Mouse (Mus musculus): ENCODE data around the gene Mfsd2a. TPM values are rescaled to one million over a fixed set of nuclear protein-coding genes. Genes with fewer than 3 reads are reported as not detected.
"Not testable (repeated sequence)": the region's sequence is repeated elsewhere in the genome, so short reads cannot be mapped to it uniquely, and the experiment has no call there.

Mfsd2a gene
- polyA plus RNA-seq, 1 experiment, result 0.93 TPM

- TF ChIP-seq EP300 (IDR thresholded peaks at IDR 0.05; ENCODE audit: insufficient read depth, low read depth, low read length) (no peak), CTCF (IDR thresholded peaks at IDR 0.05; ENCODE audit: low read depth, low read length) (no peak), POLR2A (IDR thresholded peaks at IDR 0.05; ENCODE audit: insufficient read depth, low read length) (no peak)
- H3K9ac ChIP-seq (ENCODE audit: low read depth, poor library complexity, severe bottlenecking), result no peak overlapping the region
Observed at GRCm38 (mm10) chr4:122991177-122991576, 30.2 kb upstream of the Mfsd2a start.

DNA sequence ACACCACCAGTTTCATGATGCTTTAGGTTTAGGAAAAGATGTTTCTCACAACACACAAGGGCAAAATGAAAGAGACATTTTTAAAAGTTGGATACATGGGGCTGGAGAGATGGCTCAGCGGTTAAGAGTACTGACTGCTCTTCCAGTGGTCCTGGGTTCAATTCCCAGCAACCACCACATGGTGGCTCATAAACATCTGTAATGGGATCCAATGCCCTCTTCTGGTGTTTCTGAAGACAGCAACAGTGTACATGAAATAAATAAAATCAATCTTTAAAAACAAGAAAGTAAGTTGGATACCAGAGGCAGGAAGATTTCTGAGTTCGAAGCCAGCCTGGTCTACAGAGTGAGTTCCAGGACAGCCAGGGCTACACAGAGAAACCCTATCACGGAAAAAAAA is 27.0 kb upstream of the Mfsd2a start:
- not testable (repeated sequence) for H3K27me3 ChIP-seq (ENCODE audit: control insufficient read depth, insufficient read depth, low read length, poor library complexity, severe bottlenecking); H3K9me3 ChIP-seq (replicated peaks; ENCODE audit: control insufficient read depth, insufficient read depth, low read length, poor library complexity, severe bottlenecking); H3K9ac ChIP-seq (ENCODE audit: low read depth, poor library complexity, severe bottlenecking); H3K4me3 ChIP-seq (ENCODE audit: low read depth, low read length); H3K4me1 ChIP-seq (ENCODE audit: control insufficient read depth, insufficient read depth, low read length); H3K36me3 ChIP-seq (ENCODE audit: control insufficient read depth, insufficient read depth, low read length, poor library complexity, severe bottlenecking); H3K27ac ChIP-seq (ENCODE audit: insufficient read depth, low read length)
- peak; percentile 31 for TF ChIP-seq CTCF (IDR thresholded peaks at IDR 0.05; ENCODE audit: low read depth, low read length)

More at GRCm38 (mm10) chr4:122991177-122991576, 30.2 kb upstream of the Mfsd2a start:
- Histone ChIP-seq H3K4me1 (ENCODE audit: control insufficient read depth, insufficient read depth, low read length) (no peaks in the 10 kb centered on the region), H3K27me3 (ENCODE audit: control insufficient read depth, insufficient read depth, low read length, poor library complexity, severe bottlenecking) (no peaks in the 10 kb centered on the region), H3K4me3 (ENCODE audit: low read depth, low read length) (no peak overlapping the region), H3K9me3 (replicated peaks; ENCODE audit: control insufficient read depth, insufficient read depth, low read length, poor library complexity, severe bottlenecking) (no peaks in the 10 kb centered on the region), H3K36me3 (ENCODE audit: control insufficient read depth, insufficient read depth, low read length, poor library complexity, severe bottlenecking) (no peaks in the 10 kb centered on the region), H3K27ac (ENCODE audit: insufficient read depth, low read length) (no peak overlapping the region)

DNA sequence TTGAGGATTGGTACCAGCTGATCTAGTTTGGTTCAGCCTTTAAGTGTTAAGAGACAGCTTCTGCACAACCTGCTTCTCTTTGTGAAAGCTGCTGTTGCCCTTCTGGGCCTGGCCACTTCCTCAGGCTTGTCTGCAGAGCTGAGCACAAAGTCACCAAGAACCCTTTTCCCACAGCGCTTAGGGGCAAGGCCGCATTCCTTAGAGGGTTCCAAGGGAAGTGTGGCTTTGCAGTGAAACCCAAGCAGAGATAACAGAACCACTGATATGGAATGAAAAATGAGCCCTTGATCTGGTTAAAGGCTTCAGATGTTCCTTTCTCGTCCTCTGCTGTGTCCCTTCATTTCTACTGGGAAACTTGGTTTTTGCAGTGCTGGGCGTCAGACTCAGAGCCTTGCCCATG is 26.4 kb upstream of the Mfsd2a start:
- no peaks in the 10 kb centered on the region for H3K9me3 ChIP-seq (replicated peaks; ENCODE audit: control insufficient read depth, insufficient read depth, low read length, poor library complexity, severe bottlenecking)
- no peaks in the 10 kb centered on the region for H3K36me3 ChIP-seq (ENCODE audit: control insufficient read depth, insufficient read depth, low read length, poor library complexity, severe bottlenecking)
- no peaks in the 10 kb centered on the region for H3K27me3 ChIP-seq (ENCODE audit: control insufficient read depth, insufficient read depth, low read length, poor library complexity, severe bottlenecking)
- TF ChIP-seq POLR2A (IDR thresholded peaks at IDR 0.05; ENCODE audit: insufficient read depth, low read length), result no peak
- TF ChIP-seq CTCF (IDR thresholded peaks at IDR 0.05; ENCODE audit: low read depth, low read length), result no peak
- no peak for TF ChIP-seq EP300 (IDR thresholded peaks at IDR 0.05; ENCODE audit: insufficient read depth, low read depth, low read length)
- H3K4me1 ChIP-seq (ENCODE audit: control insufficient read depth, insufficient read depth, low read length), result no peaks in the 10 kb centered on the region
- no peak overlapping the region for H3K27ac ChIP-seq (ENCODE audit: insufficient read depth, low read length)
- no peak overlapping the region for H3K9ac ChIP-seq (ENCODE audit: low read depth, poor library complexity, severe bottlenecking)
- H3K4me3 ChIP-seq (ENCODE audit: low read depth, low read length), result no peak overlapping the region

DNA sequence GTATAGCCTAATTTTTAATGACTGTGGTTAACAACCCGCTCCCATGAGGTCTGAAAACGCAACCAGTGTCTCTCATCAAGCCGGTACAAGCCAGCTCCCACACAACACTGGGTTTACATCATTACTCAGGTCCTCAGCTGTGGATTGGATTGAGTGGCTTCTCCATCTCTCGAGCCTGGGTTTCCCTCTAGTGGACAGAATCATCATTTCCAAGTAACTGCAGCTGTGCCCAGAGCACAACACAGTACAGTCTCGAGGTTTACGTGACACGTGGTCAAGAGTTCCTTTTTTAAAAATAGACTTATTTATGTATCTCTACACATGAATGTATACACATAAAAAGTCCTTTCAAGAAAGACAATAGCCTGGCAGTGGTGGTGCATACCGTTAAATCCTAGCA is 24.1 kb upstream of the Mfsd2a start:
- no peaks in the 10 kb centered on the region for H3K36me3 ChIP-seq (ENCODE audit: control insufficient read depth, insufficient read depth, low read length, poor library complexity, severe bottlenecking)
- H3K27me3 ChIP-seq (ENCODE audit: control insufficient read depth, insufficient read depth, low read length, poor library complexity, severe bottlenecking), result no peaks in the 10 kb centered on the region
- H3K27ac ChIP-seq (ENCODE audit: insufficient read depth, low read length), result no peak overlapping the region
- H3K4me1 ChIP-seq (ENCODE audit: control insufficient read depth, insufficient read depth, low read length), result peaks cover 6% of the 10 kb centered on the region
- H3K9me3 ChIP-seq (replicated peaks; ENCODE audit: control insufficient read depth, insufficient read depth, low read length, poor library complexity, severe bottlenecking), result no peaks in the 10 kb centered on the region
- no peak overlapping the region for H3K9ac ChIP-seq (ENCODE audit: low read depth, poor library complexity, severe bottlenecking)
- no peak for TF ChIP-seq POLR2A (IDR thresholded peaks at IDR 0.05; ENCODE audit: insufficient read depth, low read length)
- peak; percentile 56 for TF ChIP-seq CTCF (IDR thresholded peaks at IDR 0.05; ENCODE audit: low read depth, low read length)
- no peak overlapping the region for H3K4me3 ChIP-seq (ENCODE audit: low read depth, low read length)

DNA sequence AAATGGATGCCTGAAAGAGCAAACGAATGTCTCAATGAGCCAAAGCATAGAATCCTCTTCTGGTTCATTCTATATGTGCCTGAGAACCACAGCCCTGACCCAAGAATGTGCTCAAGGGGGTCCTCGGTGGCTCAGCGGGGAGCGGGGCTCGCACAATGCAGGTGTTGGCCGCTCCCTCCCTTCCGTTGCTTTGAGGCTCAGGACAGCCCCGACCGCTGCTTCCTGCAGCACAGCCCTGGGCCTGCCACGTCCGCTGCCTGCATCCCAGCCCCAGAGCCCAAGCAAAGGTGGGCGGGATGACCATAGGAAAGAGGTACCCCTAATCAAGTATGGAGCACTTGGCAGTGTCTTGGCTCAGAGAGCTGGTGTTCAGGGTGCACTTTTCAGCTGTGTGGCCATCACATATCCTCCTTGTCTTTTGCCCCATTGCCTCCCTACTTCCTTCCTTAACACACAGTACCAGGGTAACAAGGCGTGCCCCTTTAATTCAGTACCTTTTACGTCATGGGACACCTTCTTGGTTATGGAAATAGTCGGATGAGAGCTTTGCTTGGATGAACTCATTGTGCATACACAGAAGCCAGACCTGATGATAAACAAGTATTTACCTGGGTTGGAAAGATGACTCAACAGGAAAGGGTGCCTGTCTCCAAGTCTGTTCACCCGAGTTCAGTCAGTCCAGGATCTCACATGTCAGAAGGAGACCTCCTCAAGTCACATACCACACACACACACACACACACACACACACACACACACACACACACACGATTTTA is 22.7 kb upstream of the Mfsd2a start:
- no peaks in the 10 kb centered on the region for H3K9me3 ChIP-seq (replicated peaks; ENCODE audit: control insufficient read depth, insufficient read depth, low read length, poor library complexity, severe bottlenecking)
- H3K27me3 ChIP-seq (ENCODE audit: control insufficient read depth, insufficient read depth, low read length, poor library complexity, severe bottlenecking), result no peaks in the 10 kb centered on the region
- no peak for TF ChIP-seq EP300 (IDR thresholded peaks at IDR 0.05; ENCODE audit: insufficient read depth, low read depth, low read length)
- TF ChIP-seq POLR2A (IDR thresholded peaks at IDR 0.05; ENCODE audit: insufficient read depth, low read length), result no peak
- TF ChIP-seq CTCF (IDR thresholded peaks at IDR 0.05; ENCODE audit: low read depth, low read length), result no peak
- no peak overlapping the region for H3K9ac ChIP-seq (ENCODE audit: low read depth, poor library complexity, severe bottlenecking)
- H3K36me3 ChIP-seq (ENCODE audit: control insufficient read depth, insufficient read depth, low read length, poor library complexity, severe bottlenecking), result no peaks in the 10 kb centered on the region
- peak overlapping the region; percentile 10; the same call in 1 of the 2 replicates for H3K4me3 ChIP-seq (ENCODE audit: low read depth, low read length)
- H3K27ac ChIP-seq (ENCODE audit: insufficient read depth, low read length), result no peak overlapping the region
- H3K4me1 ChIP-seq (ENCODE audit: control insufficient read depth, insufficient read depth, low read length), result peaks cover 6% of the 10 kb centered on the region

GRCm38 (mm10) chr4:122982537-122982936 is 21.5 kb upstream of the Mfsd2a start:
- no peaks in the 10 kb centered on the region for H3K9me3 ChIP-seq (replicated peaks; ENCODE audit: control insufficient read depth, insufficient read depth, low read length, poor library complexity, severe bottlenecking)
- H3K9ac ChIP-seq (ENCODE audit: low read depth, poor library complexity, severe bottlenecking), result no peak overlapping the region
- peaks cover 6% of the 10 kb centered on the region for H3K4me1 ChIP-seq (ENCODE audit: control insufficient read depth, insufficient read depth, low read length)
- no peak overlapping the region for H3K4me3 ChIP-seq (ENCODE audit: low read depth, low read length)
- H3K27ac ChIP-seq (ENCODE audit: insufficient read depth, low read length), result no peak overlapping the region
- no peak for TF ChIP-seq EP300 (IDR thresholded peaks at IDR 0.05; ENCODE audit: insufficient read depth, low read depth, low read length)
- no peak for TF ChIP-seq POLR2A (IDR thresholded peaks at IDR 0.05; ENCODE audit: insufficient read depth, low read length)
- TF ChIP-seq CTCF (IDR thresholded peaks at IDR 0.05; ENCODE audit: low read depth, low read length), result no peak
- no peaks in the 10 kb centered on the region for H3K27me3 ChIP-seq (ENCODE audit: control insufficient read depth, insufficient read depth, low read length, poor library complexity, severe bottlenecking)
- H3K36me3 ChIP-seq (ENCODE audit: control insufficient read depth, insufficient read depth, low read length, poor library complexity, severe bottlenecking), result no peaks in the 10 kb centered on the region

Measured in ES-Bruce4 (cell line).